ENCODE assay signal across 8 mouse cellular contexts in genomic region chr4:103118888-103119228, GRCm38 (mm10). TPM values are rescaled to one million over a fixed set of nuclear protein-coding genes. Genes with fewer than 3 reads are reported as not detected.
A peak's percentile ranks its signal among the peaks of the same experiment; 100 is the strongest.
DNase-seq lines count a peak whose midpoint lies in the region; ATAC-seq and TF ChIP-seq lines count a peak whose summit lies in the region.

No protein-coding gene starts in this region.

- H3K4me1 ChIP-seq in heart, embryonic 13.5 days: peaks cover 43% of the 10 kb centered on the region
- H3K4me1 ChIP-seq in CH12.LX (ENCODE audit: control insufficient read depth in 1 of 2, insufficient read depth in 2 of 2): peaks cover 5 to 43% of the 10 kb centered on the region in 2 experiments
- H3K4me1 ChIP-seq in forebrain, embryonic 14.5 days (ENCODE audit: control insufficient read depth, insufficient read depth, low read length): peaks cover 15% of the 10 kb centered on the region
- H3K4me1 ChIP-seq in liver, embryonic 15.5 days (replicated peaks): peaks cover 42% of the 10 kb centered on the region

- H3K27ac ChIP-seq in heart, embryonic 13.5 days (replicated peaks): peak overlapping the region; percentile 98
- peak overlapping the region; percentile 51 for H3K27ac ChIP-seq in CH12.LX (ENCODE audit: insufficient read depth, low read depth)
- H3K27ac ChIP-seq in forebrain, embryonic 14.5 days (ENCODE audit: low read depth, low read length): no peak overlapping the region
- H3K27ac ChIP-seq in liver, embryonic 15.5 days (replicated peaks): peak overlapping the region; percentile 99

- TF ChIP-seq CTCF in CH12.LX (conservative IDR thresholded peaks at IDR 0.05 in 1 of 2, IDR thresholded peaks at IDR 0.05 in 1 of 2; ENCODE audit: low read depth in 2 of 2, low read length in 2 of 2): no peak

- TF ChIP-seq EP300 in CH12.LX (IDR thresholded peaks at IDR 0.05; ENCODE audit: low read length): no peak

- peak overlapping the region; percentile 91 for H3K4me3 ChIP-seq in heart, embryonic 13.5 days
- H3K4me3 ChIP-seq in CH12.LX (replicated peaks in 1 of 3; ENCODE audit: low read depth in 2 of 3, low read length in 2 of 3, poor library complexity in 1 of 3): peak overlapping the region in 2 of 3 experiments; percentile 28 to 74
- H3K4me3 ChIP-seq in forebrain, embryonic 14.5 days (ENCODE audit: low read depth, low read length): peak overlapping the region; percentile 84
- H3K4me3 ChIP-seq in liver, embryonic 15.5 days (replicated peaks): peak overlapping the region; percentile 100

- peaks cover 26% of the 10 kb centered on the region for H3K79me2 ChIP-seq in CH12.LX (replicated peaks; ENCODE audit: control insufficient read depth, extremely low read depth, insufficient read depth, poor library complexity, severe bottlenecking)

- TF ChIP-seq POLR2A in CH12.LX (IDR thresholded peaks at IDR 0.05; ENCODE audit: low read depth, low read length): no peak

- peaks cover 15% of the 10 kb centered on the region for H3K36me3 ChIP-seq in heart, embryonic 13.5 days
- peaks cover 0 to 15% of the 10 kb centered on the region in 2 experiments for H3K36me3 ChIP-seq in CH12.LX (replicated peaks in 1 of 2; ENCODE audit: control insufficient read depth in 1 of 2, insufficient read depth in 1 of 2, low read length in 1 of 2)
- 0 out of 2 replicates have a peak, but pooled peaks cover 4% of the 10 kb centered on the region for H3K36me3 ChIP-seq in forebrain, embryonic 14.5 days (ENCODE audit: control insufficient read depth, insufficient read depth, low read length)
- peaks cover 8% of the 10 kb centered on the region for H3K36me3 ChIP-seq in liver, embryonic 15.5 days (replicated peaks)

- H3K9me3 ChIP-seq in heart, embryonic 13.5 days: no peaks in the 10 kb centered on the region
- no peaks in the 10 kb centered on the region for H3K9me3 ChIP-seq in CH12.LX (replicated peaks; ENCODE audit: low read length)
- H3K9me3 ChIP-seq in forebrain, embryonic 14.5 days (replicated peaks; ENCODE audit: control insufficient read depth, low read length): no peaks in the 10 kb centered on the region
- H3K9me3 ChIP-seq in liver, embryonic 15.5 days (replicated peaks): no peaks in the 10 kb centered on the region

- no peak for TF ChIP-seq RAD21 in CH12.LX (IDR thresholded peaks at IDR 0.05; ENCODE audit: low read depth, low read length)

- H3K9ac ChIP-seq in heart, embryonic 13.5 days: peak overlapping the region; percentile 97
- peak overlapping the region; percentile 50; the same call in 1 of the 2 replicates for H3K9ac ChIP-seq in CH12.LX (ENCODE audit: insufficient read depth, low read depth)
- peak overlapping the region; percentile 84 for H3K9ac ChIP-seq in forebrain, embryonic 14.5 days (ENCODE audit: low read length)
- peak overlapping the region; percentile 100 for H3K9ac ChIP-seq in liver, embryonic 15.5 days

- dilution Hi-C loops in CH12.LX (cut with MboI; ENCODE audit: extremely low pct_ligation_motif_present, extremely low pct_unique_long_range_greater_than_20kb, low sequenced_read_pairs): no loop called here

- H3K27me3 ChIP-seq in heart, embryonic 13.5 days (replicated peaks): no peaks in the 10 kb centered on the region
- no peaks in the 10 kb centered on the region for H3K27me3 ChIP-seq in CH12.LX (replicated peaks)
- H3K27me3 ChIP-seq in forebrain, embryonic 14.5 days (replicated peaks; ENCODE audit: control insufficient read depth, insufficient read depth, low read length): no peaks in the 10 kb centered on the region
- no peaks in the 10 kb centered on the region for H3K27me3 ChIP-seq in liver, embryonic 15.5 days

- in situ Hi-C loops in CH12.LX (cut with MboI; ENCODE audit: low pct_ligation_motif_present, low pct_unique_long_range_greater_than_20kb, low sequenced_read_pairs): no loop called here

- peak overlapping the region; percentile 71 for H3K4me2 ChIP-seq in heart, embryonic 13.5 days
- peak overlapping the region; percentile 76 for H3K4me2 ChIP-seq in CH12.LX (ENCODE audit: insufficient read depth, low read depth, poor library complexity, severe bottlenecking)
- peak overlapping the region; percentile 89 for H3K4me2 ChIP-seq in forebrain, embryonic 14.5 days (ENCODE audit: low read length)
- peak overlapping the region; percentile 79 for H3K4me2 ChIP-seq in liver, embryonic 15.5 days

- under 1% methylated on average over 15 of the region's 15 CpGs for WGBS in heart, embryonic 13.5 days
- 2% methylated on average over 15 of the region's 15 CpGs for WGBS in forebrain, embryonic 14.5 days
- WGBS in liver, embryonic 15.5 days (ENCODE audit: insufficient replicate concordance): 1% methylated on average over 15 of the region's 15 CpGs

- ATAC-seq in heart, embryonic 13.5 days (ENCODE audit: extremely low read depth, insufficient number of reproducible peaks, low FRiP score, low TSS enrichment): no peak
- ATAC-seq in forebrain, embryonic 14.5 days: no peak
- no peak for ATAC-seq in liver, embryonic 15.5 days (ENCODE audit: insufficient read depth)
- no peak for ATAC-seq in megakaryocyte-erythroid progenitor cell, adult 5-6 weeks (replicated peaks; ENCODE audit: low FRiP score, low TSS enrichment, poor library complexity, severe bottlenecking)

- no peak for DNase-seq in heart, adult 18-20 months
- peak; percentile 27 for DNase-seq in CH12.LX (ENCODE audit: extremely low read depth)
- no peak for DNase-seq in forebrain, embryonic 14.5 days (ENCODE audit: low spot score)
- DNase-seq in yolk sac, embryonic 10.5 days (ENCODE audit: low spot score): no peak
- no peak for DNase-seq in gastrocnemius, adult 18-20 months (ENCODE audit: low spot score)

TF ChIP-seq in CH12.LX, 34 proteins besides CTCF, POLR2A, EP300 and RAD21:
- no peak for TF ChIP-seq MEF2A (IDR thresholded peaks at IDR 0.05; ENCODE audit: borderline replicate concordance, low read depth, low read length)
- no peak for TF ChIP-seq E2F4 (IDR thresholded peaks at IDR 0.05; ENCODE audit: insufficient replicate concordance, low read depth, low read length)
- TF ChIP-seq CHD2 (IDR thresholded peaks at IDR 0.05; ENCODE audit: low read length): no peak
- no peak for TF ChIP-seq MAFK (IDR thresholded peaks at IDR 0.05; ENCODE audit: insufficient replicate concordance, low read length)
- TF ChIP-seq GABPA (IDR thresholded peaks at IDR 0.05; ENCODE audit: insufficient replicate concordance, low read depth, low read length): no peak

RNA-seq across cellular contexts. Expression of gene Wdr78, which starts 4.5 kb away (rescaled TPM):
- polyA plus RNA-seq in heart, embryonic 13.5 days (2015; fragmentation: Nextera tagmentation; extraction: Ambion mirVana): 0.83 and 1.4 TPM in 2 replicates
- under 1 TPM; 0.52 to 0.93 TPM for total RNA-seq in heart, adult 18-20 months (2021)
- total RNA-seq in CH12.LX (2012; rRNA removed) (0.71 and 1.1 TPM in 2 replicates), CH12.LX (2014; rRNA removed) (0.47 and 0.63 TPM in 2 replicates)
- polyA plus RNA-seq in CH12.LX (2012; ENCODE audit: insufficient read length, low read depth): 0.29 and 0.60 TPM in 2 replicates
- polyA plus RNA-seq in forebrain, embryonic 14.5 days (2014; fragmentation: Nextera tagmentation; extraction: Ambion mirVana): 3.4 and 5.3 TPM in 2 replicates
- 0.31 and 0.45 TPM in 2 replicates for polyA plus RNA-seq in liver, embryonic 15.5 days (2015; fragmentation: Nextera tagmentation; extraction: Ambion mirVana)
- 2.7 and 5.0 TPM in 2 replicates for total RNA-seq in megakaryocyte-erythroid progenitor cell, adult 5-6 weeks (2014; fragmentation: Nextera tagmentation)
- total RNA-seq in megakaryocyte-erythroid progenitor cell, adult 5-6 weeks (2017): 1.6 and 9.8 TPM in 2 replicates
- total RNA-seq in gastrocnemius, adult 18-20 months (2021): under 1 TPM; 0.53 to 0.59 TPM

RNA-seq across cellular contexts. Expression of gene Mier1, which starts 4.7 kb away (rescaled TPM):
- 24.0 and 29.3 TPM in 2 replicates for polyA plus RNA-seq in heart, embryonic 13.5 days (2015; fragmentation: Nextera tagmentation; extraction: Ambion mirVana)
- 10 to 100 TPM; 30.0 to 34.5 TPM for total RNA-seq in heart, adult 18-20 months (2021)
- total RNA-seq in CH12.LX (2012; rRNA removed) (34.4 and 36.2 TPM in 2 replicates), CH12.LX (2014; rRNA removed) (22.5 and 24.9 TPM in 2 replicates)
- polyA plus RNA-seq in CH12.LX (2012; ENCODE audit: insufficient read length, low read depth): 35.0 and 50.3 TPM in 2 replicates
- 22.5 and 27.1 TPM in 2 replicates for polyA plus RNA-seq in forebrain, embryonic 14.5 days (2014; fragmentation: Nextera tagmentation; extraction: Ambion mirVana)
- polyA plus RNA-seq in liver, embryonic 15.5 days (2015; fragmentation: Nextera tagmentation; extraction: Ambion mirVana): 23.9 and 26.6 TPM in 2 replicates
- 82.0 and 90.2 TPM in 2 replicates for total RNA-seq in megakaryocyte-erythroid progenitor cell, adult 5-6 weeks (2014; fragmentation: Nextera tagmentation)
- total RNA-seq in megakaryocyte-erythroid progenitor cell, adult 5-6 weeks (2017): 95.3 and 101 TPM in 2 replicates
- 10 to 100 TPM; 19.4 to 21.6 TPM for total RNA-seq in gastrocnemius, adult 18-20 months (2021)

Comparison
In these comparisons a context has a peak if more than half of its experiments do, and no peak if none do; other contexts are left out.
1. H3K9ac ChIP-seq: peak in every context shown above with its lines; median percentile 100 in liver, embryonic 15.5 days; 97 in heart, embryonic 13.5 days; 84 in forebrain, embryonic 14.5 days; 50 in CH12.LX.